Mouse (Mus musculus): ENCODE measurements around the gene Tbx15.

DNA sequence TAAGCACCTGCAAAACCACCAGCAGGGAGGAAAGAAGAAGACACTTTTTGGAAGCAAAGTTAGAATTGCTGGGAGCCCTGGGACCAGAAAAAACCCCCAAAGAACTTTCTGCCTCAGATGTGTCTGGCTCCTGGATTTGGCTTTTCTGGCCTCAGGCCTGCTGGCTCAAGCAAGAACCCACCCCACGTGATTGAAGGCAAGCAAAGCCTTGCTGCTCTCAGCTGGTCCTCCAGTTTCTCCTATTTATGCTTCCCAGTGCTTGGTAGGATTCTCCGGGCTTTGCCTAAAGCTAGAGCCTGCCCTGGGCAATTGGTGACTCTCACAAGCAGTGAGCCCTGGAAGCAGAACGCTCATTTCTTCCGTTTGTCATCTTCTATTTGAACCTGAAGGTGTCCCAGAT is 7.4 kb downstream of the Tbx15 start:
- no peak for TF ChIP-seq POLR2A (IDR thresholded peaks at IDR 0.05; ENCODE audit: borderline replicate concordance, insufficient read depth, low read length)
- TF ChIP-seq CTCF (IDR thresholded peaks at IDR 0.05; ENCODE audit: borderline replicate concordance, insufficient read depth, low read depth, low read length): no peak
